Mouse (Mus musculus) liver, postnatal 0 days (tissue): Measurements from ENCODE around the gene Uba7. TPM values are rescaled to one million over a fixed set of nuclear protein-coding genes. Genes with fewer than 3 reads are reported as not detected.

Experiments used
- ATAC-seq: fragments of 200-750 bp; cut with Nextera tagmentation; 2 replicates; pipeline ENCODE4 v1.8.0; 2017; ENCODE audit warnings: mild to moderate bottlenecking, moderate library complexity
- DNase-seq: peaks from one replicate; pipeline ENCODE4 v3.0.0-alpha.2; 2016
- H3K27ac ChIP-seq: fragments of 300-500 bp; sonication (generic); 2 replicates; pipeline ENCODE4 v1.5.1; 2014; ENCODE audit warnings: antibody characterized with exemption, moderate library complexity, mild to moderate bottlenecking, low read depth
- H3K27me3 ChIP-seq: fragments of 300-500 bp; sonication (generic); 2 replicates; pipeline ENCODE4 v1.6.1; 2014; ENCODE audit warnings: low read length, control low read depth, mixed read lengths; ENCODE audit not compliant: insufficient read depth
- H3K36me3 ChIP-seq: fragments of 300-500 bp; sonication (generic); replicated peaks from 2 replicates; pipeline ENCODE4 v1.6.1; 2014; ENCODE audit warnings: mild to moderate bottlenecking, control low read depth, low read length, moderate library complexity, mixed read lengths; ENCODE audit not compliant: insufficient read depth
- H3K4me1 ChIP-seq: fragments of 300-500 bp; sonication (generic); 2 replicates; pipeline ENCODE4 v1.6.1; 2014; ENCODE audit warnings: antibody characterized with exemption, mild to moderate bottlenecking, control low read depth; ENCODE audit not compliant: insufficient read depth
- H3K4me2 ChIP-seq: fragments of 300-500 bp; sonication (generic); 2 replicates; pipeline ENCODE4 v1.6.1; 2014; ENCODE audit warnings: low read depth, mild to moderate bottlenecking, low read length, moderate library complexity, mixed read lengths
- H3K4me3 ChIP-seq: fragments of 300-500 bp; sonication (generic); 2 replicates; pipeline ENCODE4 v1.5.1; 2014; ENCODE audit warnings: low read depth, low read length
- H3K9ac ChIP-seq: fragments of 300-500 bp; sonication (generic); replicated peaks from 2 replicates; pipeline ENCODE4 v1.6.1; 2014; ENCODE audit warnings: mild to moderate bottlenecking, moderate library complexity
- H3K9me3 ChIP-seq: fragments of 300-500 bp; sonication (generic); 2 replicates; pipeline ENCODE4 v1.6.1; 2016; ENCODE audit warnings: mild to moderate bottlenecking, control low read depth, low read length, mixed read lengths
- CTCF ChIP-seq: sonication (generic); IDR thresholded peaks from 2 replicates; pipeline ENCODE4 v1.5.1; 2016; ENCODE audit warnings: antibody characterized with exemption, low read depth
- EP300 ChIP-seq: IDR thresholded peaks from 2 replicates; pipeline ENCODE4 v1.6.1; 2016; ENCODE audit warnings: antibody characterized with exemption, low read depth, mild to moderate bottlenecking
- WGBS: fragments of 180-500 bp; shearing (Covaris S2); extraction: QIAGEN DNeasy Blood & Tissue Kit; methylation state at CpG from one replicate; pipeline ENCODE4 v1.1.7; 2014; ENCODE audit not compliant: insufficient replicate concordance; 5-methylcytosine and 5-hydroxymethylcytosine counted together
- polyA plus RNA-seq: library from polyadenylated mRNA; unstranded; fragments of >200 nt; fragmentation: Nextera tagmentation; extraction: Ambion mirVana; gene quantifications from 2 replicates; pipeline ENCODE4 v1.2.1, GENCODE M21; 2015

Gene Uba7
- 32.0 and 33.2 TPM in 2 replicates for polyA plus RNA-seq

- TF ChIP-seq CTCF (no peak), EP300 (peak; percentile 91)
- 46% methylated on average over 12 of the region's 12 CpGs for WGBS
- Histone ChIP-seq H3K4me2 (peak within 1 kb of the TSS; percentile 92), H3K27me3 (no peaks in the 10 kb centered on the region), H3K4me3 (peak within 1 kb of the TSS; percentile 73), H3K9ac (peak within 1 kb of the TSS; percentile 82), H3K27ac (peak within 1 kb of the TSS; percentile 96), H3K9me3 (no peaks in the 10 kb centered on the region), H3K4me1 (peaks cover 76% of the 10 kb centered on the region), H3K36me3 (peaks cover 43% of the 10 kb centered on the region)
- peak; percentile 72 for DNase-seq
- ATAC-seq = peak; percentile 82
These were observed at the start of gene Uba7 for GRCm38 (mm10) chr9:107975399-107976386. Uba7 (plus strand) TSS chr9:107975505.

- Histone ChIP-seq H3K4me2 (no peak overlapping the region), H3K4me1 (peaks cover 3% of the 10 kb centered on the region; the same call in 1 of the 2 replicates), H3K9ac (no peak overlapping the region), H3K9me3 (no peaks in the 10 kb centered on the region), H3K36me3 (no peaks in the 10 kb centered on the region), H3K27ac (no peak overlapping the region), H3K4me3 (no peak overlapping the region), H3K27me3 (0 out of 2 replicates have a peak, but pooled peaks cover 2% of the 10 kb centered on the region)
- no peak for DNase-seq
- TF ChIP-seq CTCF = no peak
- TF ChIP-seq EP300 = no peak
- ATAC-seq = no peak
- 43% methylated on average over 9 of the region's 9 CpGs for WGBS
These were observed 48.3 kb upstream of the Uba7 start for GRCm38 (mm10) chr9:107926920-107927420.

GRCm38 (mm10) chr9:107927749-107928148 is 47.6 kb upstream of the Uba7 start:
- no peaks in the 10 kb centered on the region for H3K36me3 ChIP-seq
- no peak for DNase-seq
- H3K9me3 ChIP-seq = no peaks in the 10 kb centered on the region
- H3K27ac ChIP-seq = no peak overlapping the region
- TF ChIP-seq CTCF = no peak
- TF ChIP-seq EP300 = no peak
- 0 out of 2 replicates have a peak, but pooled peaks cover 2% of the 10 kb centered on the region for H3K27me3 ChIP-seq
- no peak overlapping the region for H3K9ac ChIP-seq
- no peak for ATAC-seq
- peaks cover 3% of the 10 kb centered on the region; the same call in 1 of the 2 replicates for H3K4me1 ChIP-seq
- WGBS = 69% methylated on average over 5 of the region's 5 CpGs
- H3K4me3 ChIP-seq = no peak overlapping the region
- H3K4me2 ChIP-seq = no peak overlapping the region

DNA sequence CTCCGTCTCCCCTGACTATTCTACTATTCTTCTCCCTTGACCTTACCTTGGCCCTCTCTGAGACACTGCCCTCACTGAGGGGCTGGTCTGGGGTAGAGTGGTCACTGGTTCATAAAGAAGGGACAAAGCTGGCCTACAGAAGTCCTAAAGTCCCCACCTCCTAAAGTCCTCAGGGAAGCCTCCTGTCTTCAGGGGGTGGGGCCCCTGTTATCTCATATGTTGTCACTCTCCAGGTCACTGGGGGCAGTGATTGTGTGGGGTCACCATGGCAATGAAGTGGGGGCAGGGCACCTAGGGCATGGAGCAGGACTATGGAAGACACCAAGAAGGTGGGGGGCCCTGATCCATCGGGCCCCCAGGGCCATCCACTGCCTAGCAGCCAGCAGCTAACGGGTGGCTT is 47.1 kb upstream of the Uba7 start, which contains the start of gene Actl11:
TSS of gene Actl11 (plus strand) at position 301 of the 400 bp plus-strand sequence.
- Histone ChIP-seq H3K9me3 (no peaks in the 10 kb centered on the region), H3K4me2 (no peak within 1 kb of the TSS), H3K9ac (no peak within 1 kb of the TSS), H3K27me3 (0 out of 2 replicates have a peak, but pooled peaks cover 2% of the 10 kb centered on the region), H3K4me1 (peaks cover 2% of the 10 kb centered on the region; the same call in 1 of the 2 replicates), H3K27ac (no peak within 1 kb of the TSS), H3K36me3 (no peaks in the 10 kb centered on the region), H3K4me3 (no peak within 1 kb of the TSS)
- WGBS = 67% methylated on average over 3 of the region's 3 CpGs
- no peak for DNase-seq
- no peak for TF ChIP-seq CTCF
- no peak for TF ChIP-seq EP300
- no peak for ATAC-seq

DNA sequence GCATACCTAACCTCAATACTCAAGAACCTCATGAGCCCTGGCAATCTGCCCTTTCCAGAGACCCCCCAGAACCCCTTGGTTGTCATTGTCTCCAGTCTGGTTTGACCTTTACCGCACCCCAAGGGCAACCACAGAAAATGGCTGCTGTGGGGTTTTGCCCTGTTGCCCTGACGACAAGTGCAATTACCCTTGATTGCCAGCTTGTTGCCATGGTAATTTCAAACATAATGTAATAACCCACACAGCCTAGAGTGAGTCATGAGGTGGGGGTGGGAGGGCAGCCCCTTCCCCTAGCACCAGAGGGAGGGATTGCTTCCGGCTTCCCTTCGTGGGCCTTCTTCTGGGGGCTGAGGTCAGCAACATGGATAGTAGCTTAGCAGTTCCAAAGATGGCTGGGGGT is 43.1 kb upstream of the Uba7 start:
- Histone ChIP-seq H3K9me3 (no peaks in the 10 kb centered on the region), H3K4me3 (no peak overlapping the region), H3K27ac (no peak overlapping the region), H3K27me3 (peaks cover 28% of the 10 kb centered on the region), H3K36me3 (no peaks in the 10 kb centered on the region), H3K4me1 (peaks cover 10% of the 10 kb centered on the region), H3K4me2 (no peak overlapping the region), H3K9ac (no peak overlapping the region)
- WGBS = 75% methylated on average over 4 of the region's 4 CpGs
- ATAC-seq (no peak), DNase-seq (no peak)
- no peak for TF ChIP-seq EP300
- no peak for TF ChIP-seq CTCF

- H3K9ac ChIP-seq = no peak overlapping the region
- ATAC-seq (no peak), DNase-seq (no peak)
- no peaks in the 10 kb centered on the region for H3K9me3 ChIP-seq
- no peak for TF ChIP-seq EP300
- TF ChIP-seq CTCF = no peak
- H3K4me3 ChIP-seq = no peak overlapping the region
- WGBS = 74% methylated on average over 11 of the region's 11 CpGs
- no peak overlapping the region for H3K27ac ChIP-seq
- peaks cover 10% of the 10 kb centered on the region for H3K4me1 ChIP-seq
- no peaks in the 10 kb centered on the region for H3K36me3 ChIP-seq
- H3K4me2 ChIP-seq = no peak overlapping the region
- peaks cover 30% of the 10 kb centered on the region for H3K27me3 ChIP-seq
These were observed 41.2 kb upstream of the Uba7 start for GRCm38 (mm10) chr9:107934146-107934545.
